In genomic region chr8:35919451-35919850, GRCm38 (mm10) we compare ENCODE assay signal across 16 mouse cellular contexts.
DNase-seq lines count a peak whose midpoint lies in the region; ATAC-seq lines count a peak whose summit lies in the region.
"Had no signal": no experiment of that assay in that cellular context is flagged by ENCODE, and none has a peak within 500 bp of the region (broad histone marks: within the 10 kb centered on the region; RNA-seq: fewer than 3 reads in every experiment).

No protein-coding gene starts in this region.

- peak; percentile 24 for DNase-seq in kidney, adult 11 months
- no peak for DNase-seq in kidney, postnatal 4 days
- peak; percentile 5 for DNase-seq in ZHBTc4 (ENCODE audit: low read depth, low spot score)
- peak; percentile 56 for DNase-seq in kidney, postnatal 14 days
- DNase-seq in ovary, postnatal 10 days (ENCODE audit: low spot score), result no peak
- DNase-seq in frontal cortex, postnatal 10 days (ENCODE audit: low spot score in 2 of 2), result no peak
- DNase-seq: adrenal gland, adult 8-10 months; cerebellum, adult 9-10 months; gastrocnemius, postnatal 10 days; thymus, adult 18-20 months had no signal

- H3K4me3 ChIP-seq in heart, embryonic 15.5 days, result no peak overlapping the region
- H3K4me3 ChIP-seq: megakaryocyte, embryonic 14.5 days had no signal

- no peak overlapping the region for H3K4me2 ChIP-seq in heart, embryonic 15.5 days

- ATAC-seq in heart, embryonic 15.5 days (replicated peaks; ENCODE audit: insufficient number of reproducible peaks, insufficient read depth, low FRiP score, low read depth), result no peak
- ATAC-seq: forebrain, embryonic 14.5 days; intestine, postnatal 0 days had no signal

- 60% methylated on average over 6 of the region's 6 CpGs for WGBS in heart, embryonic 15.5 days

- H3K9ac ChIP-seq in heart, embryonic 15.5 days, result no peak overlapping the region
- H3K9ac ChIP-seq: liver, embryonic 14.5 days had no signal

- no peaks in the 10 kb centered on the region for H3K36me3 ChIP-seq in heart, embryonic 15.5 days

- peaks cover 14% of the 10 kb centered on the region; the same call in 1 of the 2 replicates for H3K4me1 ChIP-seq in heart, embryonic 15.5 days (replicated peaks)
- H3K4me1 ChIP-seq: megakaryocyte, embryonic 14.5 days had no signal

- H3K27me3 ChIP-seq in heart, embryonic 15.5 days, result no peaks in the 10 kb centered on the region
- H3K27me3 ChIP-seq: CH12.LX had no signal

- no peaks in the 10 kb centered on the region for H3K9me3 ChIP-seq in heart, embryonic 15.5 days (replicated peaks)
- H3K9me3 ChIP-seq: megakaryocyte, embryonic 14.5 days had no signal

- H3K27ac ChIP-seq in heart, embryonic 15.5 days, result peak overlapping the region; percentile 53; the same call in 1 of the 2 replicates
- H3K27ac ChIP-seq: liver, embryonic 14.5 days had no signal

Comparison
In these comparisons a context has a peak if more than half of its experiments do, and no peak if none do; other contexts are left out.
1. DNase-seq: peak in kidney, adult 11 months (single experiment), ZHBTc4 (single experiment) and kidney, postnatal 14 days (single experiment); none in kidney, postnatal 4 days (0 of 2), ovary, postnatal 10 days (single experiment) and frontal cortex, postnatal 10 days (0 of 2).